Mouse (Mus musculus): ENCODE measurements around the gene Aim2. TPM values are rescaled to one million over a fixed set of nuclear protein-coding genes. Genes with fewer than 3 reads are reported as not detected.
A peak's percentile ranks its signal among the peaks of the same experiment; 100 is the strongest.

Aim2 gene
- polyA plus RNA-seq, 2 experiments = 3.3 to 4.4 TPM

- WGBS (ENCODE audit: insufficient replicate concordance) = 71% methylated on average over 8 of the region's 8 CpGs
- no peaks in the 10 kb centered on the region for H3K27me3 ChIP-seq (ENCODE audit: control insufficient read depth, insufficient read depth, low read length)
Measured at GRCm38 (mm10) chr1:173321593-173322248, 29.0 kb upstream of the Aim2 start.

DNA sequence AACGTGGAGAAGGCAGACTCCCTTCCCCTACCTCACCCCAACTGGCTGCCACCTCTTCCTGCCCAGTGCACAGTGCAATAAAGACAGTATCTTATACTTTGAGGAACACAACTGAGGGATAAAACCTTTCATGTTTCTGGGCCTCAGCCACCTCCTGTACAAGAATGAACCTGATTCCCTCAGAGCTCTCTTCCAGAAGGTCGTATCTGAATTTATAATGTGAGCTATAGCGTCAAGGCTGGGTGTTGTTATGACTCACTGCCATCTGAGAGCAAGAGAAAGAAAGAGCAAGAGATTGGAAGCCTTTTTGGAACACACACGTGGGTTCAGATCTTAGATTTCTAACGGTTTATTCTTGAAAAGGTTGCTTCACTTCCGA lies 28.4 kb upstream of the Aim2 start:
- DNase-seq (ENCODE audit: low read depth in 3 of 3, low spot score in 3 of 3) (no peak), ATAC-seq (ENCODE audit: insufficient read depth) (no peak)
- H3K4me3 ChIP-seq (ENCODE audit: insufficient read depth in 1 of 2, low read depth in 2 of 2, low read length in 2 of 2) = no peak overlapping the region
- no peak for TF ChIP-seq EP300 (IDR thresholded peaks at IDR 0.05; ENCODE audit: low read depth)
- no peak for TF ChIP-seq CTCF (IDR thresholded peaks at IDR 0.05; ENCODE audit: low read depth)
- no peak overlapping the region for H3K9ac ChIP-seq (replicated peaks)
- H3K27me3 ChIP-seq (ENCODE audit: control insufficient read depth, insufficient read depth, low read length) = no peaks in the 10 kb centered on the region
- 50% methylated on average over 6 of the region's 6 CpGs for WGBS (ENCODE audit: insufficient replicate concordance)
- no peaks in the 10 kb centered on the region for H3K9me3 ChIP-seq (ENCODE audit: control insufficient read depth, low read length)
- no peak overlapping the region for H3K4me2 ChIP-seq (ENCODE audit: low read depth)
- H3K27ac ChIP-seq = no peak overlapping the region
- H3K36me3 ChIP-seq (replicated peaks; ENCODE audit: control insufficient read depth, insufficient read depth, low read depth) = no peaks in the 10 kb centered on the region
- peaks cover 25 to 27% of the 10 kb centered on the region in 2 experiments for H3K4me1 ChIP-seq (replicated peaks; ENCODE audit: control insufficient read depth in 2 of 2, insufficient read depth in 2 of 2, low read length in 1 of 2)

More at GRCm38 (mm10) chr1:173321593-173322248, 29.0 kb upstream of the Aim2 start:
- no peak for ATAC-seq (ENCODE audit: insufficient read depth)
- no peak for DNase-seq (ENCODE audit: low read depth in 3 of 3, low spot score in 3 of 3)
- H3K36me3 ChIP-seq (replicated peaks; ENCODE audit: control insufficient read depth, insufficient read depth, low read depth) = no peaks in the 10 kb centered on the region
- no peak overlapping the region for H3K9ac ChIP-seq (replicated peaks)
- H3K9me3 ChIP-seq (ENCODE audit: control insufficient read depth, low read length) = no peaks in the 10 kb centered on the region
- TF ChIP-seq EP300 (IDR thresholded peaks at IDR 0.05; ENCODE audit: low read depth) (no peak), CTCF (IDR thresholded peaks at IDR 0.05; ENCODE audit: low read depth) (no peak)
- H3K4me1 ChIP-seq (replicated peaks; ENCODE audit: control insufficient read depth in 2 of 2, insufficient read depth in 2 of 2, low read length in 1 of 2) = peaks cover 21 to 23% of the 10 kb centered on the region in 2 experiments
- H3K4me3 ChIP-seq (ENCODE audit: insufficient read depth in 1 of 2, low read depth in 2 of 2, low read length in 2 of 2) = no peak overlapping the region
- H3K27ac ChIP-seq = no peak overlapping the region
- H3K4me2 ChIP-seq (ENCODE audit: low read depth) = no peak overlapping the region

DNA sequence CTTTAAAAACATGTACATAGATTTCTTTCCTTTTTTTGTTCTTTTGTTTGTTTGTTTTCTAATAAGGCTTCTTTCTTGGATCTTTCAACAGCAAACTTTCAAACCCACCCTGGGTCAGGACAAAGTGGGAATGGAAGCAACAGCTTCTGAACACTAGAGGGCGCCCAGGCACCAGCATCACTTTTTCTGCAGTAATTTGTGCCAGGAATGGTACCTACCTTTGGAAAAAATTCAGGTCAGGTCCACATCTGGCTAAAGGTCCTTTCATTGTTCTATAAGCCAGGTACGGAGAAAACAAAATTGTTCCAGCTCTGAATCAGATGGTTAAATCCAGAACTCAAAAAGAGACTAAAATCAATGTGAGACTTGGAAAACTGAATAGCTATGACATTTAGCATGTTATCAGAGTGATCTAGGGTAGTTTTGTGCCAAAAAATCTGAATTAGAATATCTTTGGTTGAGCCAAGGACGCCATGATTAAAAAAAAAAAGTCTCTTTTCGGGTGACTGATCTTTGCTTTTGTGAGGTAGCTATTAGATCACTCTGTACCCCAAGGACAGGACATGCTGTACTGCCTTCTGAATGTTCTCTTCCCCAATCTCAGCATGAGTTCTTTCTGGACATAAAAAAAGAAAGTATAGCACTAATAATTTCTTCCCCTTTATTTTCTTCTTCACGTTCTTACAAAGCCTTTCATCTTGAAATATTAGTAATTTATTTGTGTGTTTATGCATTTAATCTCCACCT lies 26.7 kb upstream of the Aim2 start:
- TF ChIP-seq EP300 (IDR thresholded peaks at IDR 0.05; ENCODE audit: low read depth) (no peak), CTCF (IDR thresholded peaks at IDR 0.05; ENCODE audit: low read depth) (peak; percentile 89)

DNA sequence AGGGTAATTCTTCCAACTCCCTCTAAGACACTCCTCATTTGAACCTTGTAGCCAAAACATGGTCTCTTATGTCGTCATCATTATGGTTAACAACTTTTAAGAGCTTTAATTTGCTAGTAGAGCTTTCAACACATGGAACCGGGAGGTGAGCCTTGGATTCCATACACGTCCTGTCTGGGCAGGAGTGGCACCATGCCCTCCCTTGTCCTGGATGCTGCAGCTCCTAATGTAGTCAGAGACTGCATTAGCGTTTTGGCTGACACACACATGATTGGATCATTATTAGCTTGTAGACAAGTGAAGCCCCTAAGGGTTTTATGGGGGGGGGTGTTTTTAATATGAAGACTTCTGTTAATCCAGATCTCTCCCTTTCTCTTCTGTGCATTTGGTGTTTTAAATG lies 25.7 kb upstream of the Aim2 start:
- DNase-seq (ENCODE audit: low read depth in 3 of 3, low spot score in 3 of 3) (no peak), ATAC-seq (ENCODE audit: insufficient read depth) (no peak)

More for the DNA sequence above, 26.7 kb upstream of the Aim2 start:
- no peak overlapping the region for H3K4me2 ChIP-seq (ENCODE audit: low read depth)
- H3K9ac ChIP-seq (replicated peaks) = no peak overlapping the region
- WGBS (ENCODE audit: insufficient replicate concordance) = 19% methylated on average over 5 of the region's 5 CpGs
- ATAC-seq (ENCODE audit: insufficient read depth) = no peak
- no peaks in the 10 kb centered on the region for H3K27me3 ChIP-seq (ENCODE audit: control insufficient read depth, insufficient read depth, low read length)
- H3K4me1 ChIP-seq (replicated peaks; ENCODE audit: control insufficient read depth in 2 of 2, insufficient read depth in 2 of 2, low read length in 1 of 2) = peaks cover 39 to 43% of the 10 kb centered on the region in 2 experiments
- H3K27ac ChIP-seq = 0 out of 2 replicates have a peak overlapping the region, but pooled peaks have one; percentile 11
- no peak for DNase-seq (ENCODE audit: low read depth in 3 of 3, low spot score in 3 of 3)
- peaks cover 2% of the 10 kb centered on the region; the same call in 1 of the 2 replicates for H3K36me3 ChIP-seq (replicated peaks; ENCODE audit: control insufficient read depth, insufficient read depth, low read depth)
- no peak overlapping the region for H3K4me3 ChIP-seq (ENCODE audit: insufficient read depth in 1 of 2, low read depth in 2 of 2, low read length in 2 of 2)
- no peaks in the 10 kb centered on the region for H3K9me3 ChIP-seq (ENCODE audit: control insufficient read depth, low read length)

GRCm38 (mm10) chr1:173325395-173325794 lies 25.3 kb upstream of the Aim2 start:
- H3K4me2 ChIP-seq (ENCODE audit: low read depth) = peak overlapping the region; percentile 39
- TF ChIP-seq EP300 (IDR thresholded peaks at IDR 0.05; ENCODE audit: low read depth) (peak; percentile 72), CTCF (IDR thresholded peaks at IDR 0.05; ENCODE audit: low read depth) (no peak)
- H3K36me3 ChIP-seq (replicated peaks; ENCODE audit: control insufficient read depth, insufficient read depth, low read depth) = peaks cover 2% of the 10 kb centered on the region; the same call in 1 of the 2 replicates
- no peaks in the 10 kb centered on the region for H3K27me3 ChIP-seq (ENCODE audit: control insufficient read depth, insufficient read depth, low read length)
- peak overlapping the region; percentile 31 for H3K27ac ChIP-seq
- peaks cover 52% of the 10 kb centered on the region in 2 experiments for H3K4me1 ChIP-seq (replicated peaks; ENCODE audit: control insufficient read depth in 2 of 2, insufficient read depth in 2 of 2, low read length in 1 of 2)
- H3K4me3 ChIP-seq (ENCODE audit: insufficient read depth in 1 of 2, low read depth in 2 of 2, low read length in 2 of 2) = no peak overlapping the region
- ATAC-seq (ENCODE audit: insufficient read depth) (peak; percentile 22), DNase-seq (ENCODE audit: low read depth in 3 of 3, low spot score in 3 of 3) (peak in 1 of 3 experiments; percentile 58)
- 85% methylated on average over 1 of the region's 1 CpGs for WGBS (ENCODE audit: insufficient replicate concordance)
- no peaks in the 10 kb centered on the region for H3K9me3 ChIP-seq (ENCODE audit: control insufficient read depth, low read length)
- H3K9ac ChIP-seq (replicated peaks) = 0 out of 2 replicates have a peak overlapping the region, but pooled peaks have one; percentile 2

More for the DNA sequence above, 25.7 kb upstream of the Aim2 start:
- peaks cover 2% of the 10 kb centered on the region; the same call in 1 of the 2 replicates for H3K36me3 ChIP-seq (replicated peaks; ENCODE audit: control insufficient read depth, insufficient read depth, low read depth)
- H3K4me2 ChIP-seq (ENCODE audit: low read depth) = peak overlapping the region; percentile 39; the same call in 1 of the 2 replicates
- no peak overlapping the region for H3K4me3 ChIP-seq (ENCODE audit: insufficient read depth in 1 of 2, low read depth in 2 of 2, low read length in 2 of 2)
- TF ChIP-seq CTCF (IDR thresholded peaks at IDR 0.05; ENCODE audit: low read depth) (no peak), EP300 (IDR thresholded peaks at IDR 0.05; ENCODE audit: low read depth) (no peak)
- H3K9me3 ChIP-seq (ENCODE audit: control insufficient read depth, low read length) = no peaks in the 10 kb centered on the region
- no peak overlapping the region for H3K9ac ChIP-seq (replicated peaks)
- WGBS (ENCODE audit: insufficient replicate concordance) = 65% methylated on average over 4 of the region's 4 CpGs
- no peaks in the 10 kb centered on the region for H3K27me3 ChIP-seq (ENCODE audit: control insufficient read depth, insufficient read depth, low read length)
- H3K4me1 ChIP-seq (replicated peaks; ENCODE audit: control insufficient read depth in 2 of 2, insufficient read depth in 2 of 2, low read length in 1 of 2) = peaks cover 48 to 49% of the 10 kb centered on the region in 2 experiments
- H3K27ac ChIP-seq = no peak overlapping the region
